Mouse (Mus musculus) MEL (cell line): ENCODE data around the gene Foxr1. TPM values are rescaled to one million over a fixed set of nuclear protein-coding genes. Genes with fewer than 3 reads are reported as not detected.
"Not testable (repeated sequence)": the region's sequence is repeated elsewhere in the genome, so short reads cannot be mapped to it uniquely, and the experiment has no call there.

Source experiments
- DNase-seq: peaks from one replicate; pipeline ENCODE4 v3.0.0; 2011; ENCODE audit warnings: low read depth, low spot score
- H3K27ac ChIP-seq: 2 replicates; pipeline ENCODE4 v1.5.1; 2012; ENCODE audit warnings: low read depth, mild to moderate bottlenecking, control low read depth, low read length, moderate library complexity; ENCODE audit not compliant: control insufficient read depth
- H3K27me3 ChIP-seq, 2 experiments: fragments of 150-350 bp in 1 of 2; sonication (generic) in 1 of 2; 2 replicates each; pipeline ENCODE4 v1.6.1; 2012; ENCODE audit warnings: low read length in 2 of 2, mild to moderate bottlenecking in 2 of 2, improper control_type of control experiment in 1 of 2, moderate library complexity in 1 of 2; ENCODE audit not compliant: insufficient read depth in 2 of 2, control insufficient read depth in 1 of 2
- H3K36me3 ChIP-seq, 2 experiments: 2 replicates each; pipeline ENCODE4 v1.6.1; 2012 to 2014; ENCODE audit warnings: low read length in 2 of 2, improper control_type of control experiment in 1 of 2, inconsistent platforms in 1 of 2, mild to moderate bottlenecking in 1 of 2; ENCODE audit not compliant: insufficient read depth in 2 of 2, control insufficient read depth in 1 of 2
- H3K4me1 ChIP-seq, 2 experiments: fragments of 150-350 bp in 1 of 2; sonication (generic) in 1 of 2; 2 replicates each; pipeline ENCODE4 v1.6.1; 2012; ENCODE audit warnings: low read length in 2 of 2, improper control_type of control experiment in 1 of 2, mild to moderate bottlenecking in 1 of 2; ENCODE audit not compliant: insufficient read depth in 2 of 2, control insufficient read depth in 1 of 2
- H3K4me3 ChIP-seq, 2 experiments: fragments of 150-350 bp in 1 of 2; sonication (generic) in 1 of 2; 2 replicates each; pipeline ENCODE4 v1.5.1; 2012; ENCODE audit warnings: low read depth in 2 of 2, low read length in 2 of 2, mild to moderate bottlenecking in 2 of 2, moderate library complexity in 2 of 2, control low read depth in 1 of 2, improper control_type of control experiment in 1 of 2; ENCODE audit not compliant: control insufficient read depth in 1 of 2, insufficient read depth in 1 of 2
- H3K79me2 ChIP-seq: 2 replicates; pipeline ENCODE4 v1.6.1; 2012; ENCODE audit warnings: mild to moderate bottlenecking, low read length, moderate library complexity; ENCODE audit not compliant: control insufficient read depth, poor library complexity, insufficient read depth
- H3K9ac ChIP-seq: 2 replicates; pipeline ENCODE4 v1.6.1; 2012; ENCODE audit warnings: low read depth, mild to moderate bottlenecking, control low read depth, low read length, moderate library complexity; ENCODE audit not compliant: control insufficient read depth, poor library complexity, severe bottlenecking
- H3K9me3 ChIP-seq: fragments of 150-350 bp; sonication (generic); replicated peaks from 2 replicates; pipeline ENCODE4 v1.6.1; 2012; ENCODE audit warnings: mild to moderate bottlenecking, low read length, improper control_type of control experiment, moderate library complexity; ENCODE audit not compliant: insufficient read depth
- BHLHE40 ChIP-seq: IDR thresholded peaks from 2 replicates; pipeline ENCODE4 v1.6.1; 2012; ENCODE audit warnings: low read depth, mild to moderate bottlenecking, inconsistent platforms, low read length, improper control_type of control experiment, borderline replicate concordance
- CHD1 ChIP-seq: IDR thresholded peaks from 2 replicates; pipeline ENCODE4 v1.6.1; 2012; ENCODE audit warnings: low read depth, mild to moderate bottlenecking, inconsistent platforms, low read length, improper control_type of control experiment
- CHD2 ChIP-seq: IDR thresholded peaks from 2 replicates; pipeline ENCODE4 v1.6.1; 2011; ENCODE audit warnings: low read length, improper control_type of control experiment
- CTCF ChIP-seq, 3 experiments: IDR thresholded peaks in 2 of 3; conservative IDR thresholded peaks in 1 of 3; 2 replicates each; pipeline ENCODE4 v1.5.1; 2011 to 2012; ENCODE audit warnings: low read length in 3 of 3, low read depth in 2 of 3, mild to moderate bottlenecking in 2 of 3, improper control_type of control experiment in 1 of 3, inconsistent platforms in 1 of 3, mixed read lengths in 1 of 3, moderate library complexity in 1 of 3; ENCODE audit not compliant: control insufficient read depth in 1 of 3, insufficient read depth in 1 of 3, poor library complexity in 1 of 3, severe bottlenecking in 1 of 3
- E2F4 ChIP-seq: IDR thresholded peaks from 2 replicates; pipeline ENCODE4 v1.6.1; 2011; ENCODE audit warnings: low read depth, low read length, improper control_type of control experiment, borderline replicate concordance
- ELF1 ChIP-seq: IDR thresholded peaks from 2 replicates; pipeline ENCODE4 v1.6.1; 2014; ENCODE audit warnings: low read depth, mild to moderate bottlenecking, inconsistent platforms, low read length, improper control_type of control experiment, moderate library complexity
- EP300 ChIP-seq, 2 experiments: IDR thresholded peaks; 2 replicates each; pipeline ENCODE4 v1.6.1; 2011; ENCODE audit warnings: improper control_type of control experiment in 2 of 2, low read length in 2 of 2, low read depth in 1 of 2, mild to moderate bottlenecking in 1 of 2
- JUND ChIP-seq: IDR thresholded peaks from 2 replicates; pipeline ENCODE4 v1.6.1; 2011; ENCODE audit warnings: low read depth, mild to moderate bottlenecking, improper control_type of control experiment, low read length
- MAFK ChIP-seq: IDR thresholded peaks from 2 replicates; pipeline ENCODE4 v1.6.1; 2011; ENCODE audit warnings: low read depth, mild to moderate bottlenecking, low read length, improper control_type of control experiment, borderline replicate concordance
- MAX ChIP-seq: IDR thresholded peaks from 2 replicates; pipeline ENCODE4 v1.6.1; 2011; ENCODE audit warnings: low read length, improper control_type of control experiment
- MYC ChIP-seq: IDR thresholded peaks from 2 replicates; pipeline ENCODE4 v1.6.1; 2011; ENCODE audit warnings: low read depth, mild to moderate bottlenecking, low read length, improper control_type of control experiment, moderate library complexity
- NELFE ChIP-seq: IDR thresholded peaks from 2 replicates; pipeline ENCODE4 v1.6.1; 2011; ENCODE audit warnings: low read depth, low read length, improper control_type of control experiment
- POLR2A ChIP-seq, 2 experiments: IDR thresholded peaks; 2 replicates each; pipeline ENCODE4 v1.6.1; 2011 to 2012; ENCODE audit warnings: low read length in 2 of 2, mild to moderate bottlenecking in 2 of 2, control low read depth in 1 of 2, improper control_type of control experiment in 1 of 2, low read depth in 1 of 2, moderate library complexity in 1 of 2; ENCODE audit not compliant: control insufficient read depth in 1 of 2, insufficient read depth in 1 of 2, poor library complexity in 1 of 2
- POLR2AphosphoS2 ChIP-seq: IDR thresholded peaks from 2 replicates; pipeline ENCODE4 v1.6.1; 2011; ENCODE audit warnings: low read length, improper control_type of control experiment
- POLR2AphosphoS5 ChIP-seq: IDR thresholded peaks from 2 replicates; pipeline ENCODE4 v1.6.1; 2012; ENCODE audit warnings: low read depth, borderline replicate concordance, mild to moderate bottlenecking, inconsistent platforms, low read length, moderate library complexity, mixed read lengths
- TBP ChIP-seq: IDR thresholded peaks from 2 replicates; pipeline ENCODE4 v1.8.0; 2011; ENCODE audit warnings: low read depth, low read length, improper control_type of control experiment
- UBTF ChIP-seq: IDR thresholded peaks from 2 replicates; pipeline ENCODE4 v1.6.1; 2012; ENCODE audit warnings: low read depth, mild to moderate bottlenecking, inconsistent platforms, low read length, improper control_type of control experiment, moderate library complexity, borderline replicate concordance; ENCODE audit not compliant: insufficient read depth
- USF2 ChIP-seq, 2 experiments: IDR thresholded peaks; 2 replicates each; pipeline ENCODE4 v1.6.1; 2011 to 2012; ENCODE audit warnings: improper control_type of control experiment in 2 of 2, low read length in 2 of 2, borderline replicate concordance in 1 of 2, inconsistent platforms in 1 of 2, low read depth in 1 of 2, mild to moderate bottlenecking in 1 of 2; ENCODE audit not compliant: insufficient read depth in 1 of 2
- ZKSCAN1 ChIP-seq: IDR thresholded peaks from 2 replicates; pipeline ENCODE4 v1.6.1; 2012; ENCODE audit warnings: low read depth, mild to moderate bottlenecking, inconsistent platforms, low read length, improper control_type of control experiment, moderate library complexity
- ZNF384 ChIP-seq: IDR thresholded peaks from 2 replicates; pipeline ENCODE4 v1.6.1; 2012; ENCODE audit warnings: low read depth, mild to moderate bottlenecking, inconsistent platforms, low read length, improper control_type of control experiment
- polyA plus RNA-seq, 2 experiments: library from polyadenylated mRNA; stranded (reverse) in 1 of 2; unstranded in 1 of 2; fragments of >175 nt in 1 of 2; fragments of >200 nt in 1 of 2; gene quantifications; 2 replicates each; pipeline versions ENCODE4 v1.2.1 to v1.2.4; 2012; ENCODE audit warnings: low replicate concordance in 2 of 2, low read depth in 1 of 2; ENCODE audit not compliant: insufficient read length in 2 of 2, insufficient read depth in 1 of 2, missing spikeins in 1 of 2
- total RNA-seq: library from RNA; depleted of rRNA; stranded (reverse); fragments of 300-350 nt; gene quantifications from 2 replicates; pipeline ENCODE4 v1.2.3, GENCODE M21; 2012

Gene Foxr1
- total and polyA plus RNA-seq, 3 experiments = 0.07 to 0.08 TPM; not detected in 1

DNA sequence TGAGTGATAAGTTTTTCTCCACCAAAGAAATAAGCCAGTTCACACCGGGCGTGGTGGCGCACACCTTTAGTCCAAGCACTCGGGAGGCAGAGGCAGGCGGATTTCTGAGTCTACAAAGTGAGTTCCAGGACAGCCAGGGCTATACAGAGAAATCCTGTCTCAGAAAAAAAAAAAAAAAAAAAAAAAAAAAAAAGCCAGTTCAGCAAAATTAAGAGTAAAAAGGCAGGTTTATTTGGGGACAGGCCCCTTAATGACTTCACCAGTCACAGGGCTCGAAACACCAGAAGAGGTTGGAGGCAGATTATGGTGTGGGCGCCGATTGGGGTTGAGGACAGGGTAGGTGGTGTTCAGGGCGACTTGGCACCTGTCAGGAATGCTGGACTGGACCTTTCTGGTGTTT is 21.2 kb downstream of the Foxr1 start:
- TF ChIP-seq MAFK = peak; percentile 64; the same call in 1 of the 2 replicates
- TF ChIP-seq POLR2A (IDR thresholded peaks at IDR 0.05; ENCODE audit: control insufficient read depth in 1 of 2, insufficient read depth in 1 of 2, low read depth in 1 of 2, low read length in 2 of 2, poor library complexity in 1 of 2) = 0 out of 4 replicates have a peak, but pooled peaks of 1 of the 2 experiments have one; percentile 8
- peak; percentile 85 for TF ChIP-seq ZNF384
- not testable (repeated sequence) for H3K27me3 ChIP-seq, H3K9me3 ChIP-seq, DNase-seq, H3K79me2 ChIP-seq
- Histone ChIP-seq H3K27ac (peak overlapping the region; percentile 83), H3K36me3 (peaks cover 0 to 21% of the 10 kb centered on the region in 2 experiments; a peak in 2 of 4 replicates), H3K4me1 (peaks cover 3 to 12% of the 10 kb centered on the region in 2 experiments; a peak in 3 of 4 replicates), H3K4me3 (peak overlapping the region; percentile 23), H3K9ac (peak overlapping the region; percentile 50)

DNA sequence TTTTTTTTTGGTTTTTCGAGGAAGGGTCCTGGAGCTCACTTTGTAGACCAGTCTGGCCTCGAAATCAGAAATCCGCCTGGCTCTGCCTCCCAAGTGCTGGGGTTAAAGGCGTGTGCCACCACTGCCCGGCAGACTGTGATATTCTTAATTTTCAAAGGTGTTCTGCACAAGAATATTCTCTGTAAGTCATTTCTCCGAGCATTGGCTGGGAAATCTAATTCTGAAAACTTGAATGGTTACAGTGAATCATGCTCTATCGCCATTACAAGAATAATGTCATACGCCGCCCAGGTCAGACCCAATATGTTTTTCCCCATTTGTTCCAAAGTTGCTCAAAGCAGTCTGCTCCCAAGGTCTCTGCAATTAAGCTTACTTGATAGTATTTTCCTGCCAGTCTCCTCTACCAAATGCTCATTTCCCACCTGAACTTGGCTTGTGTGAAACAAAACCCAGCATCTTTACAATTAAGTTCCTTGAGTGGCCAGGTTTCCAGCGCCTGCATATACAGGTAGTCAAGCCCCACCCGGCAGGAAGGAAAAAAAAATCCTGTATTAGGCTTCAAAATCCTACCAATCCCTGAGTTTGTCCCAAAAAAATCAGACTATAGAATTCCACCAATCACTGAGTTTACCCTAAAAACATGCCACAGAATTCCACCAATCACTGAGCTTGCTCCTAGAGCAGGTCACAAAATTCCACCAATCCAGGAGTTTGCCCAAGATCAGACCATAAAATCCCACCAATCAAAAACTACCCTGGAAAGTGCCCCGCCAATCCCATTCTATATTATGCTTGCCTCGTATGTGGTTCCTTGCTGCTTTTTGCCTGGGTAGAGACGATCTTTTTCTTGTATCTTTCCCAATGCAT is 22.2 kb downstream of the Foxr1 start, which contains the start of gene Ccdc84:
TSS of gene Ccdc84 (minus strand) at position 51 of the 867 bp plus-strand sequence.
- no peak for TF ChIP-seq MAX
- peak; percentile 9; the same call in 1 of the 2 replicates for TF ChIP-seq ZNF384
- TF ChIP-seq E2F4 = no peak
- TF ChIP-seq UBTF = no peak
- no peak for TF ChIP-seq CHD2
- no peak for TF ChIP-seq EP300 (IDR thresholded peaks at IDR 0.05; ENCODE audit: low read depth in 1 of 2, low read length in 2 of 2)
- Histone ChIP-seq H3K9ac (peak within 1 kb of the TSS; percentile 78), H3K4me1 (peaks cover 3 to 12% of the 10 kb centered on the region in 2 experiments; a peak in 3 of 4 replicates), H3K4me3 (peak within 1 kb of the TSS; percentile 80 to 95), H3K27ac (peak within 1 kb of the TSS; percentile 83), H3K27me3 (no peaks in the 10 kb centered on the region), H3K36me3 (peaks cover 0 to 21% of the 10 kb centered on the region in 2 experiments; a peak in 2 of 4 replicates), H3K79me2 (peaks cover 10% of the 10 kb centered on the region), H3K9me3 (no peaks in the 10 kb centered on the region)
- peak; percentile 62 for DNase-seq

DNA sequence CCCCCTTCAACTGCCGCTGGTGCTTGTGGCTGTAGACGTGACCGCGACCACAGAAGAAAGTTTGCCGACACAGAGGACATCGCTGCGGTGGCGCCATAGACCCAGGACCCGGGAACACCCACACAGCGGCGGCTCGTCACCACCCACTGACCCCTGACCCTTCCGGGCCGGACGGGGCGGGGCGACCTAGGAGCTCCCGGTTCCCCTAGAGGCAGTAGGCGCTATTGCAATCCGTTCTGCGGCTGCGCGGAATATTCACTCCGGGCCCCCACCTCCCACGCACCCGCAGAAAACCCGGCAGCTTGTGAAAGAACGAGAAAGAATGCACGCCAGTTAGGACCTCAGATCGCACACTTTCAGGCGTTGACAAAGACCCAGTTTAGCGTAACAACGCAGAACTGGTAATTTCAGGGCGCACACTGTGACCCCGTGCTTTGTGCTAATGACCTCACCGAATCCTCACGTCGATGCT is 23.0 kb downstream of the Foxr1 start:
- Histone ChIP-seq H3K27ac (peak overlapping the region; percentile 82), H3K27me3 (no peaks in the 10 kb centered on the region), H3K4me1 (peaks cover 3 to 14% of the 10 kb centered on the region in 2 experiments; a peak in 3 of 4 replicates), H3K36me3 (peaks cover 0 to 21% of the 10 kb centered on the region in 2 experiments; a peak in 2 of 4 replicates), H3K9me3 (no peaks in the 10 kb centered on the region), H3K79me2 (peaks cover 10% of the 10 kb centered on the region), H3K4me3 (peak overlapping the region; percentile 80 to 95), H3K9ac (peak overlapping the region; percentile 78)
- DNase-seq = peak; percentile 90
- TF ChIP-seq MAFK (no peak), USF2 (IDR thresholded peaks at IDR 0.05; ENCODE audit: borderline replicate concordance in 1 of 2, insufficient read depth in 1 of 2, low read depth in 1 of 2, low read length in 2 of 2) (no peak), POLR2AphosphoS2 (peak; percentile 84), POLR2A (IDR thresholded peaks at IDR 0.05; ENCODE audit: control insufficient read depth in 1 of 2, insufficient read depth in 1 of 2, low read depth in 1 of 2, low read length in 2 of 2, poor library complexity in 1 of 2) (peak; percentile 40 to 82; a peak in 3 of 4 replicates), CHD1 (no peak), BHLHE40 (no peak), MYC (peak; percentile 54; the same call in 1 of the 2 replicates), TBP (peak; percentile 70; the same call in 1 of the 2 replicates), NELFE (peak; percentile 86), CTCF (IDR thresholded peaks at IDR 0.05 in 2 of 3, conservative IDR thresholded peaks at IDR 0.05 in 1 of 3; ENCODE audit: control insufficient read depth in 1 of 3, insufficient read depth in 1 of 3, low read depth in 2 of 3, low read length in 3 of 3, poor library complexity in 1 of 3, severe bottlenecking in 1 of 3) (peak; percentile 51 to 69 (median 66); a peak in 5 of 6 replicates), JUND (no peak), ZKSCAN1 (no peak), POLR2AphosphoS5 (no peak), EP300 (IDR thresholded peaks at IDR 0.05; ENCODE audit: low read depth in 1 of 2, low read length in 2 of 2) (peak in 1 of 2 experiments; percentile 53; a peak in 2 of 4 replicates), E2F4 (no peak), ELF1 (peak; percentile 58; the same call in 1 of the 2 replicates), UBTF (no peak)
